Mouse (Mus musculus): ENCODE results near the gene Armcx3. TPM values are rescaled to one million over a fixed set of nuclear protein-coding genes. Genes with fewer than 3 reads are reported as not detected.

Gene Armcx3
- total RNA-seq, 4 experiments from 2014 or later = 63.5 to 75.7 (median 70.6) TPM

Small RNA genes within 50 kb of the gene (microRNA-seq; reads per million reads assigned to microRNA genes)
- gene Mir7093 = 0.42 to 0.44 reads per million in 2 experiments

Other genes with a start within 250 kb of the Armcx3 start
- 10 to 100 TPM; 12.2 to 16.4 (median 15.2) TPM for gene Timm8a1, start 214.7 kb upstream of the Armcx3 start, total RNA-seq (2022)
- 1 to 10 TPM in 3 of 4 experiments, under 1 TPM in 1; 0.97 to 2.0 (median 1.6) TPM for gene Btk, start 173.0 kb upstream of the Armcx3 start, total RNA-seq (2022)
- gene Rpl36a, start 170.9 kb upstream of the Armcx3 start, total RNA-seq (2022) = 100 to 1,000 TPM; 108 to 148 (median 130) TPM
- gene Gla, start 155.5 kb upstream of the Armcx3 start, total RNA-seq (2022) = 10 to 100 TPM; 10.1 to 12.1 (median 11.9) TPM
- 100 to 1,000 TPM; 157 to 169 (median 162) TPM for gene Hnrnph2, start 155.4 kb upstream of the Armcx3 start, total RNA-seq (2022)
- gene Armcx4, start 70.1 kb upstream of the Armcx3 start, total RNA-seq (2022) = 10 to 100 TPM; 33.8 to 37.4 (median 36.1) TPM
- 10 to 100 TPM; 62.8 to 84.9 (median 74.9) TPM for gene Armcx1, start 38.6 kb upstream of the Armcx3 start, total RNA-seq (2022)
- gene Armcx6, start 5.2 kb upstream of the Armcx3 start, total RNA-seq (2022) = 1 to 10 TPM; 5.8 to 9.2 (median 7.9) TPM
- 10 to 100 TPM; 83.2 to 89.9 (median 85.7) TPM for gene Armcx2, start 52.6 kb downstream of the Armcx3 start, total RNA-seq (2022)
- not detected for gene Nxf2, start 208.2 kb downstream of the Armcx3 start, total RNA-seq (2022)